Comparison of ENCODE assay signal across 26 mouse cellular contexts in genomic region chr5:91110023-91110670, GRCm38 (mm10). TPM values are rescaled to one million over a fixed set of nuclear protein-coding genes. Genes with fewer than 3 reads are reported as not detected.
DNase-seq lines count a peak whose midpoint lies in the region; ATAC-seq and TF ChIP-seq lines count a peak whose summit lies in the region.
"Had no signal": no experiment of that assay in that cellular context is flagged by ENCODE, and none has a peak within 500 bp of the region (broad histone marks: within the 10 kb centered on the region; RNA-seq: fewer than 3 reads in every experiment).

No protein-coding gene starts in this region.

- 78% methylated on average over 6 of the region's 6 CpGs for WGBS in embryonic facial prominence, embryonic 14.5 days
- 35% methylated on average over 6 of the region's 6 CpGs for WGBS in large intestine, adult 2 months
- WGBS in heart, embryonic 10.5 days: 82% methylated on average over 6 of the region's 6 CpGs
- 80% methylated on average over 6 of the region's 6 CpGs for WGBS in kidney, embryonic 16.5 days

- TF ChIP-seq RAD21 in CH12.LX (IDR thresholded peaks at IDR 0.05; ENCODE audit: low read depth, low read length): no peak

- no peak for TF ChIP-seq EP300 in CH12.LX (IDR thresholded peaks at IDR 0.05; ENCODE audit: low read length)

- 0 out of 2 replicates have a peak overlapping the region, but pooled peaks have one; percentile 13 for H3K4me2 ChIP-seq in CH12.LX (ENCODE audit: insufficient read depth, low read depth, poor library complexity, severe bottlenecking)
- no peak overlapping the region for H3K4me2 ChIP-seq in embryonic facial prominence, embryonic 14.5 days (ENCODE audit: low read depth, low read length)
- no peak overlapping the region for H3K4me2 ChIP-seq in kidney, embryonic 16.5 days (replicated peaks; ENCODE audit: low read depth, low read length)
- H3K4me2 ChIP-seq: forebrain, embryonic 15.5 days; heart, embryonic 11.5 days; limb, embryonic 12.5 days; liver, embryonic 12.5 days; lung, embryonic 14.5 days had no signal

- in situ Hi-C loops in CH12.LX (cut with MboI; ENCODE audit: low pct_ligation_motif_present, low pct_unique_long_range_greater_than_20kb, low sequenced_read_pairs): no loop called here

- H3K79me2 ChIP-seq in CH12.LX (replicated peaks; ENCODE audit: control insufficient read depth, extremely low read depth, insufficient read depth, poor library complexity, severe bottlenecking): no peaks in the 10 kb centered on the region

- no peaks in the 10 kb centered on the region for H3K36me3 ChIP-seq in CH12.LX (replicated peaks in 1 of 2; ENCODE audit: control insufficient read depth in 1 of 2, insufficient read depth in 1 of 2, low read length in 1 of 2)
- H3K36me3 ChIP-seq in embryonic facial prominence, embryonic 14.5 days (ENCODE audit: control insufficient read depth, insufficient read depth, low read length): no peaks in the 10 kb centered on the region
- H3K36me3 ChIP-seq in heart, embryonic 10.5 days: no peaks in the 10 kb centered on the region
- no peaks in the 10 kb centered on the region for H3K36me3 ChIP-seq in kidney, embryonic 16.5 days (ENCODE audit: insufficient read depth, low read length)
- H3K36me3 ChIP-seq: forebrain, embryonic 15.5 days; limb, embryonic 12.5 days; liver, embryonic 12.5 days had no signal

- TF ChIP-seq CTCF in CH12.LX (conservative IDR thresholded peaks at IDR 0.05 in 1 of 2, IDR thresholded peaks at IDR 0.05 in 1 of 2; ENCODE audit: low read depth in 2 of 2, low read length in 2 of 2): no peak

- peaks cover 9 to 32% of the 10 kb centered on the region in 2 experiments for H3K4me1 ChIP-seq in CH12.LX (ENCODE audit: control insufficient read depth in 1 of 2, insufficient read depth in 2 of 2)
- no peaks in the 10 kb centered on the region for H3K4me1 ChIP-seq in embryonic facial prominence, embryonic 14.5 days (ENCODE audit: control insufficient read depth, insufficient read depth, low read length)
- H3K4me1 ChIP-seq in heart, embryonic 10.5 days: no peaks in the 10 kb centered on the region
- no peaks in the 10 kb centered on the region for H3K4me1 ChIP-seq in kidney, embryonic 16.5 days (ENCODE audit: insufficient read depth, low read length)
- H3K4me1 ChIP-seq: forebrain, embryonic 15.5 days; limb, embryonic 12.5 days; liver, embryonic 12.5 days had no signal

- DNase-seq in 3T3-L1 (ENCODE audit: low read depth, low spot score): peak; percentile 79
- DNase-seq in CH12.LX (ENCODE audit: extremely low read depth): peak; percentile 32
- peak; percentile 16 for DNase-seq in embryonic facial prominence, embryonic 14.5 days (ENCODE audit: low spot score)
- peak; percentile 25 for DNase-seq in large intestine, adult 2 months (ENCODE audit: low read depth, low spot score)
- no peak for DNase-seq in left cerebral cortex, adult 9 months (ENCODE audit: low spot score in 2 of 2)
- no peak for DNase-seq in heart, embryonic 10.5 days (ENCODE audit: low spot score)
- no peak for DNase-seq in kidney, adult 9 months
- DNase-seq: adrenal gland, postnatal 36 days; cerebellum, adult 18-20 months; gastrocnemius, postnatal 25 days; heart, postnatal 10 days; layer of hippocampus, postnatal 36 days; lung, embryonic 14.5 days; lung, postnatal 4 days; right cerebral cortex, postnatal 4 days; thymus, postnatal 25 days had no signal

- dilution Hi-C loops in CH12.LX (cut with MboI; ENCODE audit: extremely low pct_ligation_motif_present, extremely low pct_unique_long_range_greater_than_20kb, low sequenced_read_pairs): no loop called here

- ATAC-seq in embryonic facial prominence, embryonic 14.5 days (ENCODE audit: low read depth): no peak
- ATAC-seq in kidney, embryonic 16.5 days (ENCODE audit: low FRiP score, low TSS enrichment): no peak
- ATAC-seq: activated CD4-positive, CD25-positive, alpha-beta regulatory T cell, adult 4 months; forebrain, embryonic 15.5 days; liver, embryonic 12.5 days had no signal

- no peak overlapping the region for H3K9ac ChIP-seq in CH12.LX (ENCODE audit: insufficient read depth, low read depth)
- H3K9ac ChIP-seq in embryonic facial prominence, embryonic 14.5 days (ENCODE audit: low read depth, low read length): no peak overlapping the region
- H3K9ac ChIP-seq in kidney, embryonic 16.5 days (replicated peaks; ENCODE audit: low read length): no peak overlapping the region
- H3K9ac ChIP-seq: forebrain, embryonic 15.5 days; limb, embryonic 12.5 days; liver, embryonic 12.5 days; lung, embryonic 14.5 days had no signal

- H3K27me3 ChIP-seq in CH12.LX (replicated peaks): no peaks in the 10 kb centered on the region
- H3K27me3 ChIP-seq in embryonic facial prominence, embryonic 14.5 days (replicated peaks; ENCODE audit: control insufficient read depth, insufficient read depth, low read length): no peaks in the 10 kb centered on the region
- no peaks in the 10 kb centered on the region for H3K27me3 ChIP-seq in heart, embryonic 10.5 days (ENCODE audit: insufficient read depth, poor library complexity, severe bottlenecking)
- no peaks in the 10 kb centered on the region for H3K27me3 ChIP-seq in kidney, embryonic 16.5 days (ENCODE audit: insufficient read depth, low read length)
- H3K27me3 ChIP-seq: forebrain, embryonic 15.5 days; limb, embryonic 12.5 days; liver, embryonic 12.5 days had no signal

- no peaks in the 10 kb centered on the region for H3K9me3 ChIP-seq in CH12.LX (replicated peaks; ENCODE audit: low read length)
- H3K9me3 ChIP-seq in embryonic facial prominence, embryonic 14.5 days (ENCODE audit: control insufficient read depth, low read length): no peaks in the 10 kb centered on the region
- H3K9me3 ChIP-seq in heart, embryonic 10.5 days: no peaks in the 10 kb centered on the region
- H3K9me3 ChIP-seq in kidney, embryonic 16.5 days (ENCODE audit: low read length): no peaks in the 10 kb centered on the region
- H3K9me3 ChIP-seq: forebrain, embryonic 15.5 days; limb, embryonic 12.5 days; liver, embryonic 12.5 days had no signal

- no peak overlapping the region for H3K4me3 ChIP-seq in CH12.LX (replicated peaks in 1 of 3; ENCODE audit: low read depth in 2 of 3, low read length in 2 of 3, poor library complexity in 1 of 3)
- no peak overlapping the region for H3K4me3 ChIP-seq in embryonic facial prominence, embryonic 14.5 days (ENCODE audit: low read depth, low read length)
- no peak overlapping the region for H3K4me3 ChIP-seq in heart, embryonic 10.5 days
- no peak overlapping the region for H3K4me3 ChIP-seq in kidney, embryonic 16.5 days (ENCODE audit: low read length)
- H3K4me3 ChIP-seq: forebrain, embryonic 15.5 days; limb, embryonic 12.5 days; liver, embryonic 12.5 days had no signal

- peak overlapping the region; percentile 50 for H3K27ac ChIP-seq in CH12.LX (ENCODE audit: insufficient read depth, low read depth)
- H3K27ac ChIP-seq in embryonic facial prominence, embryonic 14.5 days (replicated peaks; ENCODE audit: low read depth, low read length): no peak overlapping the region
- no peak overlapping the region for H3K27ac ChIP-seq in heart, embryonic 10.5 days
- no peak overlapping the region for H3K27ac ChIP-seq in kidney, embryonic 16.5 days (ENCODE audit: low read length)
- H3K27ac ChIP-seq: forebrain, embryonic 15.5 days; limb, embryonic 12.5 days; liver, embryonic 12.5 days had no signal

- TF ChIP-seq POLR2A in CH12.LX (IDR thresholded peaks at IDR 0.05; ENCODE audit: low read depth, low read length): no peak

TF ChIP-seq in CH12.LX, 34 proteins besides CTCF, POLR2A, EP300 and RAD21 (continues in another document):
- peak; percentile 95 for TF ChIP-seq CHD1 (IDR thresholded peaks at IDR 0.05; ENCODE audit: low read depth, low read length)
- peak; percentile 26; the same call in 1 of the 2 replicates for TF ChIP-seq MAX (IDR thresholded peaks at IDR 0.05; ENCODE audit: low read length)
- TF ChIP-seq JUN (IDR thresholded peaks at IDR 0.05; ENCODE audit: insufficient read depth, low read depth, low read length): no peak
- TF ChIP-seq IRF4 (IDR thresholded peaks at IDR 0.05; ENCODE audit: low read depth, low read length): 0 out of 2 replicates have a peak, but pooled peaks have one; percentile 16
- TF ChIP-seq CHD2 (IDR thresholded peaks at IDR 0.05; ENCODE audit: low read length): no peak
- TF ChIP-seq POLR2AphosphoS2 (IDR thresholded peaks at IDR 0.05; ENCODE audit: low read depth, low read length): no peak
- TF ChIP-seq HCFC1 (IDR thresholded peaks at IDR 0.05; ENCODE audit: low read depth, low read length): no peak
- TF ChIP-seq TCF12 (IDR thresholded peaks at IDR 0.05; ENCODE audit: low read depth, low read length): peak; percentile 42; the same call in 1 of the 2 replicates
- TF ChIP-seq NELFE (IDR thresholded peaks at IDR 0.05; ENCODE audit: low read depth, low read length): no peak
- TF ChIP-seq MEF2A (IDR thresholded peaks at IDR 0.05; ENCODE audit: borderline replicate concordance, low read depth, low read length): no peak
- TF ChIP-seq E2F4 (IDR thresholded peaks at IDR 0.05; ENCODE audit: insufficient replicate concordance, low read depth, low read length): no peak
- TF ChIP-seq MXI1 (IDR thresholded peaks at IDR 0.05; ENCODE audit: low read depth, low read length): no peak
- no peak for TF ChIP-seq USF1 (IDR thresholded peaks at IDR 0.05; ENCODE audit: low read depth, low read length)
- no peak for TF ChIP-seq JUND (conservative IDR thresholded peaks at IDR 0.05; ENCODE audit: low read depth, low read length)
- TF ChIP-seq MYC (IDR thresholded peaks at IDR 0.05; ENCODE audit: low read depth, low read length): no peak
- no peak for TF ChIP-seq UBTF (IDR thresholded peaks at IDR 0.05; ENCODE audit: low read depth, low read length)
- no peak for TF ChIP-seq MAZ (IDR thresholded peaks at IDR 0.05; ENCODE audit: low read depth, low read length)

RNA-seq across cellular contexts. Expression of gene Areg, which starts 29.3 kb away (rescaled TPM):
- not detected in 2 replicates for total RNA-seq in CH12.LX (2012; rRNA removed)
- not detected in 2 replicates for total RNA-seq in CH12.LX (2014; rRNA removed)
- polyA plus RNA-seq in CH12.LX (2012; ENCODE audit: insufficient read length, low read depth): not detected in 2 replicates
- polyA plus RNA-seq in embryonic facial prominence, embryonic 14.5 days (2014; fragmentation: Nextera tagmentation; extraction: Ambion mirVana): 0.56 and 0.92 TPM in 2 replicates
- 2.0 and 2.2 TPM in 2 replicates for polyA plus RNA-seq in large intestine, adult 2 months (2012; rRNA removed)
- 0.34 TPM in 1 of 2 replicates, not detected in the other for polyA plus RNA-seq in heart, embryonic 10.5 days (2016; fragmentation: Nextera tagmentation; extraction: Ambion mirVana)
- 0.19 and 0.39 TPM in 2 replicates for polyA plus RNA-seq in kidney, embryonic 16.5 days (2015; fragmentation: Nextera tagmentation; extraction: Ambion mirVana)
- total RNA-seq: gastrocnemius, postnatal 25 days; heart, postnatal 10 days; layer of hippocampus, postnatal 36 days had no signal
- polyA plus RNA-seq: heart, embryonic 11.5 days; hindbrain, embryonic 11.5 days; liver, embryonic 12.5 days had no signal

RNA-seq across cellular contexts. Expression of gene Ereg, which starts 35.7 kb away (rescaled TPM):
- not detected in 2 replicates for total RNA-seq in CH12.LX (2012; rRNA removed)
- total RNA-seq in CH12.LX (2014; rRNA removed): not detected in 2 replicates
- polyA plus RNA-seq in CH12.LX (2012; ENCODE audit: insufficient read length, low read depth): not detected in 2 replicates
- polyA plus RNA-seq in embryonic facial prominence, embryonic 14.5 days (2014; fragmentation: Nextera tagmentation; extraction: Ambion mirVana): 0.06 and 0.07 TPM in 2 replicates
- polyA plus RNA-seq in large intestine, adult 2 months (2012; rRNA removed): 2.3 and 4.0 TPM in 2 replicates
- 0.06 and 0.10 TPM in 2 replicates for polyA plus RNA-seq in heart, embryonic 10.5 days (2016; fragmentation: Nextera tagmentation; extraction: Ambion mirVana)
- not detected in 2 replicates for polyA plus RNA-seq in kidney, embryonic 16.5 days (2015; fragmentation: Nextera tagmentation; extraction: Ambion mirVana)
- total RNA-seq: adrenal gland, postnatal 36 days; gastrocnemius, postnatal 25 days; layer of hippocampus, postnatal 36 days; midbrain, postnatal 0 days had no signal
- polyA plus RNA-seq: activated CD4-positive, CD25-positive, alpha-beta regulatory T cell, adult 4 months; forebrain, embryonic 15.5 days; heart, embryonic 11.5 days; hindbrain, embryonic 11.5 days; kidney, embryonic 14.5 days; limb, embryonic 12.5 days; midbrain, postnatal 0 days; neural tube, embryonic 11.5 days had no signal

Comparison
In these comparisons a context has a peak if more than half of its experiments do, and no peak if none do; other contexts are left out.
1. DNase-seq: peak in 3T3-L1 (single experiment), CH12.LX (single experiment), embryonic facial prominence, embryonic 14.5 days (single experiment) and large intestine, adult 2 months (single experiment); none in left cerebral cortex, adult 9 months (0 of 2), heart, embryonic 10.5 days (single experiment) and kidney, adult 9 months (single experiment).